In genomic region chr12:109951884-109952456, GRCm38 (mm10) we compare ENCODE assay signal across 16 mouse cellular contexts.
A peak's percentile ranks its signal among the peaks of the same experiment; 100 is the strongest.
DNase-seq lines count a peak whose midpoint lies in the region; ATAC-seq lines count a peak whose summit lies in the region.
"Had no signal": no experiment of that assay in that cellular context is flagged by ENCODE, and none has a peak within 500 bp of the region (broad histone marks: within the 10 kb centered on the region; RNA-seq: fewer than 3 reads in every experiment).

No protein-coding gene starts in this region.

- peaks cover 4% of the 10 kb centered on the region for H3K4me1 ChIP-seq in heart, embryonic 11.5 days (ENCODE audit: control insufficient read depth, insufficient read depth, low read length)
- peaks cover 5% of the 10 kb centered on the region for H3K4me1 ChIP-seq in liver, embryonic 11.5 days (replicated peaks; ENCODE audit: control insufficient read depth, insufficient read depth, low read length)
- peaks cover 8% of the 10 kb centered on the region for H3K4me1 ChIP-seq in intestine, embryonic 16.5 days (ENCODE audit: control insufficient read depth, insufficient read depth, low read length)

- H3K27ac ChIP-seq in heart, embryonic 11.5 days (ENCODE audit: low read depth, low read length) = no peak overlapping the region
- H3K27ac ChIP-seq in liver, embryonic 11.5 days (ENCODE audit: low read depth, low read length) = peak overlapping the region; percentile 40
- H3K27ac ChIP-seq in intestine, embryonic 16.5 days (ENCODE audit: low read length) = no peak overlapping the region
- H3K27ac ChIP-seq: hindbrain, embryonic 13.5 days; intestine, embryonic 15.5 days had no signal

- no peaks in the 10 kb centered on the region; the same call in 1 of the 2 replicates for H3K27me3 ChIP-seq in heart, embryonic 11.5 days (ENCODE audit: control insufficient read depth, insufficient read depth, low read length)
- H3K27me3 ChIP-seq in liver, embryonic 11.5 days (replicated peaks; ENCODE audit: control insufficient read depth, insufficient read depth, low read length) = no peaks in the 10 kb centered on the region
- no peaks in the 10 kb centered on the region for H3K27me3 ChIP-seq in intestine, embryonic 16.5 days (replicated peaks; ENCODE audit: control insufficient read depth, insufficient read depth, low read length)
- H3K27me3 ChIP-seq: intestine, embryonic 15.5 days had no signal

- no peaks in the 10 kb centered on the region for H3K9me3 ChIP-seq in heart, embryonic 11.5 days (replicated peaks; ENCODE audit: control insufficient read depth, low read length)
- no peaks in the 10 kb centered on the region for H3K9me3 ChIP-seq in liver, embryonic 11.5 days (ENCODE audit: control insufficient read depth, low read length)
- H3K9me3 ChIP-seq in intestine, embryonic 16.5 days (ENCODE audit: control insufficient read depth, low read length) = no peaks in the 10 kb centered on the region
- H3K9me3 ChIP-seq: hindbrain, embryonic 13.5 days; intestine, embryonic 15.5 days; megakaryocyte, embryonic 14.5 days had no signal

- H3K9ac ChIP-seq in heart, embryonic 11.5 days (ENCODE audit: low read depth, low read length) = no peak overlapping the region
- no peak overlapping the region for H3K9ac ChIP-seq in liver, embryonic 11.5 days (ENCODE audit: low read depth, low read length)
- no peak overlapping the region for H3K9ac ChIP-seq in intestine, embryonic 16.5 days (ENCODE audit: low read depth, low read length)
- H3K9ac ChIP-seq: hindbrain, embryonic 13.5 days; intestine, embryonic 15.5 days had no signal

- H3K36me3 ChIP-seq in heart, embryonic 11.5 days (ENCODE audit: control insufficient read depth, insufficient read depth, low read length) = no peaks in the 10 kb centered on the region
- no peaks in the 10 kb centered on the region for H3K36me3 ChIP-seq in liver, embryonic 11.5 days (ENCODE audit: control insufficient read depth, insufficient read depth, low read length)
- H3K36me3 ChIP-seq in intestine, embryonic 16.5 days (ENCODE audit: control insufficient read depth, insufficient read depth, low read length) = no peaks in the 10 kb centered on the region
- H3K36me3 ChIP-seq: hindbrain, embryonic 13.5 days; intestine, embryonic 15.5 days had no signal

- peak; percentile 60 for ATAC-seq in heart, embryonic 11.5 days (replicated peaks; ENCODE audit: insufficient number of reproducible peaks, low FRiP score, low TSS enrichment)
- peak; percentile 90 for ATAC-seq in liver, embryonic 11.5 days (replicated peaks; ENCODE audit: low FRiP score)
- ATAC-seq in intestine, embryonic 16.5 days = no peak
- ATAC-seq: intestine, embryonic 15.5 days had no signal

- H3K4me3 ChIP-seq in heart, embryonic 11.5 days (ENCODE audit: low read depth, low read length) = no peak overlapping the region
- H3K4me3 ChIP-seq in liver, embryonic 11.5 days (ENCODE audit: low read depth, low read length) = no peak overlapping the region
- H3K4me3 ChIP-seq in intestine, embryonic 16.5 days (ENCODE audit: low read length) = no peak overlapping the region
- H3K4me3 ChIP-seq: hindbrain, embryonic 13.5 days; intestine, embryonic 15.5 days; megakaryocyte, embryonic 14.5 days had no signal

- 40% methylated on average over 10 of the region's 10 CpGs for WGBS in heart, embryonic 11.5 days (ENCODE audit: insufficient replicate concordance)
- WGBS in liver, embryonic 11.5 days = 62% methylated on average over 10 of the region's 10 CpGs
- WGBS in intestine, embryonic 16.5 days = 77% methylated on average over 10 of the region's 10 CpGs

- no peak for DNase-seq in heart, adult 11 months
- DNase-seq in 3T3-L1 (ENCODE audit: low read depth, low spot score) (peak; percentile 60), ZHBTc4 (ENCODE audit: low read depth, low spot score) (peak; percentile 27)
- no peak for DNase-seq in liver, embryonic 11.5 days (ENCODE audit: low spot score)
- no peak for DNase-seq in thymus, postnatal 0 days (ENCODE audit: low spot score)
- DNase-seq in kidney, postnatal 10 days = no peak
- DNase-seq: adrenal gland, postnatal 10 days; cerebellum, adult 9-10 months; gastrocnemius, postnatal 36 days; kidney, postnatal 14 days; thymus, postnatal 14 days had no signal

- H3K4me2 ChIP-seq in heart, embryonic 11.5 days = no peak overlapping the region
- H3K4me2 ChIP-seq in liver, embryonic 11.5 days = no peak overlapping the region
- H3K4me2 ChIP-seq in intestine, embryonic 16.5 days (ENCODE audit: low read depth, low read length) = no peak overlapping the region
- H3K4me2 ChIP-seq: hindbrain, embryonic 13.5 days; intestine, embryonic 15.5 days had no signal

Comparison
In these comparisons a context has a peak if more than half of its experiments do, and no peak if none do; other contexts are left out.
1. DNase-seq: peak in 3T3-L1 (single experiment) and ZHBTc4 (single experiment); none in heart, adult 11 months (single experiment), liver, embryonic 11.5 days (single experiment), thymus, postnatal 0 days (single experiment) and kidney, postnatal 10 days (single experiment).